Mouse (Mus musculus) thymus, postnatal 10 days (tissue): Measurements from ENCODE around the gene Duox1.
"Not testable (repeated sequence)": the region's sequence is repeated elsewhere in the genome, so short reads cannot be mapped to it uniquely, and the experiment has no call there.

Experiments
- DNase-seq, 2 experiments: peaks; one replicate each; pipeline ENCODE4 v3.0.0; 2021; ENCODE audit warnings: low spot score in 2 of 2

The Duox1 gene

GRCm38 (mm10) chr2:122311561-122311960 lies 3.9 kb upstream of the Duox1 start:
- no peak for DNase-seq

GRCm38 (mm10) chr2:122312722-122313417 lies 2.6 kb upstream of the Duox1 start:
- DNase-seq, result peak; percentile 41 to 80

GRCm38 (mm10) chr2:122313536-122313935 lies 1.9 kb upstream of the Duox1 start, which contains the start of gene Duoxa1:
Gene Duoxa1, minus strand, starts transcription at chr2:122313730.
- DNase-seq, result no peak

DNA sequence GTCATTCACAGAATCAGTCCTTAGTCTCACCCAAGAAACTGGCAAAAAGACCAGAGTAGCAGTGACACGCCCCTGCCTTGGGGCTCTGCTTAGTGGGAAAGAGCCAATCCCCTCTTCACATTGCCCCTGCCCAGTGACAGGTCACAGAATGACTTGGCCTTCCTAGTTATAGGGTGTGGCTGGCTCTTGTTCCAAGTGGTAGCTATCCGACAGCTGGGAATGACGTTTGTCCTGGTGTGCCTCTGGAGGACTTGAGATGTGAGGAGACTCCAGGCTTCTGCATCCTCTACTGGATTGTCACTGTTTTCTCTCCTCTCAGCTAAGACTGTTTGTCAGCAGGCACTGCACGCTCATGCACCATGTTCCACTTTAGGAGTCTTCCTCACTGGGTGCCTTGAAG lies 1.9 kb downstream of the Duox1 start:
- no peak for DNase-seq

DNA sequence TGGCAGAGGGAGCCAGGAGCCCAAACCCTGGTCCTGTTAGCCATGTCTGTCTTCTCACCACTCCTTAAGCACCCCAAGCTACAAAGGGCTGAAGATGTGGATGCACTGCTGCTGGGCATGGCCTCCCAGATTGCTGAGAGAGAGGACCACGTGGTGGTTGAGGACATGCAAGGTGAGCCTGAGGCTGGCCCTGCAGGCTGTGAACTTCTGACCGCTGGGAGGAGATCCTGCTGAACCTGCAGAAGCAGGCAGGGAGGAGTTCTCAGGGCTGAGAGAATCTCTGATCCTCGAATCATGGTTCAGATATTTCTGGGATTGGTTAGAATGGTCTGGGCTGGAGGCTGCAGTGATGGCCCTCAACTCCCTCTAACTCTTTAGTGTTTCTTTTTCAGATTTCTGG lies 8.5 kb downstream of the Duox1 start:
- no peak for DNase-seq

GRCm38 (mm10) chr2:122324586-122324985 lies 9.1 kb downstream of the Duox1 start:
- DNase-seq, result no peak

GRCm38 (mm10) chr2:122325361-122325760 lies 9.9 kb downstream of the Duox1 start:
- DNase-seq, result no peak

DNA sequence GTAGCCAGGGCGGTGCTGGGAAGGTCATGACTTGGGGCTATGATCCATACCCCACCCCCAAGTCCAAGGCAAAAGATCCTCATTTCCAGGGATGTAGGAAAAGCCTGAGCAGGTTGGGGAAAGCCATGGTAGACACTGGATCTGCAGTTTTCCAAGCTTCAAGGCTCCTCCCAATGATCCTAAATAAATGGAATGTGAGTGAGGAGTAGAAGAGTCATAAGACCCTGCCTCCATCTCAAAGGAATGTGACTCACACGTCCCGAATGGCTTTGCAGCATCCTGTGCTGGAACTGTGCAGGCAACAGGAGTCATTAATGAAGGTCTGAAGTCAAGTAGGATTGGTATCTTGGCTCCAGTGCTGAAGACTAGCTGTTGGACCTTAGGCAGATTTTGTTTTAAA lies 12.5 kb downstream of the Duox1 start:
- DNase-seq, result no peak

- DNase-seq, result not testable (repeated sequence)
Measured at GRCm38 (mm10) chr2:122330317-122330716, 14.8 kb downstream of the Duox1 start.

- DNase-seq, result no peak
Measured at GRCm38 (mm10) chr2:122332222-122332621, 16.8 kb downstream of the Duox1 start.

DNA sequence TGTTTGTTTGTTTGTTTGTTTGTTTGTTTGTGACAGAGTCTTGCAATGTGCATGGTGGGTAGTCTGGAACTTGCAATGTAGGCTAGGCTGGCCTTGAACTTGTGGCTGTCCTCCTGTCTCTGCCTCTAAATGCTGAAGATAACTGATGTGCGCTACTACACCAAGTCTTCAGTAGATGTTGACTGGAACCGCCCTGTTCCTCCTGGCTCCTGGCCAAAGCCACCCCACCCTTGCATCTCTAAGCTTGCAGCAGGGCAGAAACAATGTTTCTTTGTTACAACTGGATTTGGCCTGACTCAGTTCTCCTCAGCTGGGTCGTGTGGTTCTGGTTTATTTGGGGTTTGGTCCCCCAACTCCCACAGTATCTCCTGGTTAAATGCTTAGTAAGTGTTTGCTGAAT lies 18.7 kb downstream of the Duox1 start:
- no peak for DNase-seq

DNA sequence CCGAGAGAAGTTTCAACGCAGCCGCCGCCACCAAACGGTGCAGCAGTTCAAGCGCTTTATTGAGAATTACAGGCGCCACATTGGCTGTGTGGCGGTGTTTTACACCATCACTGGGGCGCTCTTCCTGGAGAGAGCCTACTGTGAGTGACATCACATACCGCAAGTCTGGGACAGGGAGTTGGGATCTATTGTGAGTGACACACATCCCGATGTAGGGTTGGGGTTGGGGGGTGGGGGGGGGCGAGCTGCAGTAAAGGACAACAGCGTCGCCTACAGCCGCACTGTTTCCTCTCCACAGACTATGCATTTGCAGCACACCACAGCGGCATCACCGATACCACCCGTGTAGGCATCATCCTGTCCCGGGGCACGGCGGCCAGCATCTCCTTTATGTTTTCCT lies 21.8 kb downstream of the Duox1 start:
- DNase-seq, result no peak

DNA sequence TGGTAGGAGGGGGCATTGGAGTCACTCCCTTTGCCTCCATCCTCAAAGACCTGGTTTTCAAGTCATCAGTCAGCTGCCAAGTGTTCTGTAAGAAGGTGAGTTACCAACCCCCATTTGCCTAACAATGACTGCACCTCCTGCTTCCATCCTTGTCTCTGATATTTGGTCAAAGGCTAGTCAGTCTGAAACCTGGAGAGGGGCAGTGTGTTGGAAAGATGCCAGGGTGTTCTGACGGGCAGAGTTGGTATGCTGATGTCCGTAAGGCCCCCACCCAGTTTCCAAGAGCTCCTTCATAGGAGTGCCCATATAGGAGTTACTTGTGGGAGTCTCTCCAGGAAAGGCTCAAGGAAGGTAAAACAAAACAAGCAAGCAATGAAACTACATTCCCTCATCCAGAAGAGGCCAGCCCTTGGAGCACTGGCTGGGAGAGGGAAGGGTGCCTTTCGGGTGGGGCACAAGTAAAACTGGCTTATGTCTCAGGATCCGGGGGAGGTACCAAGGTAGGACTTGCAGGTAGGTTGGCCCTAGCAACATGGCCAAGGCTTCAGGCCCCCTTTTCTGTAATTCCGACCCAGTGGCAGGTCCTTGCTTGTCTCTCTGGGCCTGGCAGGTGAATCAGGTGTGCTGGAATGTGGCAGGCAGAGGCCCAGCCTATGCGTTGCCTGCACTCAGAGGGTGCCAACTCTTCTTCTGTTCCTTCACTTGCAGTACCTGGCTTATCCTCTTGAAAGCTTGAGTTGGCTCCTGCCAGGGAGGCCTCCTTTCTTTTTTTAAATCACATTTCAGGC lies 29.8 kb downstream of the Duox1 start:
- no peak for DNase-seq

DNA sequence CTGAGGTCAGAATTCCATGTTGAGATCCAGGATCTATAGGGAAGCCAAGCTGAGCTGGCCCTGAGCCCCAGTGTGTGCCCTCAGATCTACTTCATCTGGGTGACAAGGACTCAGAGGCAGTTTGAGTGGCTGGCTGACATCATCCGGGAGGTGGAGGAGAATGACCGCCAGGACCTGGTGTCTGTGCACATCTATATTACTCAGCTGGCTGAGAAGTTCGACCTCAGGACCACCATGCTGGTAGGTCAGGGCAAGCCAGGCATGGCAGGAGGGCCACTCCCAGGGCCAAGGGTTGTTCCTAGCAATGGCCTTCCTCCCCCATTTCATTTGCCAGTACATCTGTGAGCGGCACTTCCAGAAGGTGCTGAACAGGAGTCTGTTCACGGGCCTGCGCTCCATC lies 30.7 kb downstream of the Duox1 start:
- DNase-seq, result not testable (repeated sequence)

- DNase-seq, result no peak
Measured at GRCm38 (mm10) chr2:122347257-122347656, 31.8 kb downstream of the Duox1 start.

- DNase-seq, result peak; percentile 80 to 93
Measured at GRCm38 (mm10) chr2:122348531-122349131, 33.2 kb downstream of the Duox1 start.

DNA sequence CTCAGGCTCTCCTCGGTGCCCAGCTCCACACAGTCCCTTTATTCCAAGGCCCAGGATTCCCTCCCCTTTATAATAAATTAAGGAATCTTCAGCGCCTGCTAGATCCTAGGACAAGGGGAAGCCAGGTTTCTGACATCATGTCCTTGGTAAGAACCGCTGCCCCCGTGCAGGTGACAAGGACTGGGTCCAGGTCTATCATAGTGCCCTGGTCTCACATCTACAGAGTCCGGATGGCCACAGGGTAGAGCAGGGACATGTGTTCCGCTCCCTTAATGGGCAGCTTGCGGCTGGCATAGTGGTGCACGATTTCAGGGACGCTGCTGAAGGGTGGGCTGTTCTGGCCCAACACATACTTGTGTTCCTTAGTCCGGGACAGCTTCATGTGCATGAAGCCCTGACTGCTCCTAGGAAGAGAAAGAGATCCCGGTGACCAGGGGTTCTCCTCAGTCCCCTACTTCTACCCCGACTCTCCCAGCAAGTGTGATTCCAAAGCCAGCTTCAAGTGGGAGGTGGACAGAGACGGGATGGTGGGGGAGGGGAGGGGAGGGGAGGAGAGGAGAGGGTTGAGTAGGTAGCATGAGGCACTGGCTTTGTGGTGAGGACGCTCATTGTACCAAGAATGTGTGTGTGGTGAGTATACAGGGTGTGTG lies 33.8 kb downstream of the Duox1 start:
- peak; percentile 15 to 22 for DNase-seq

GRCm38 (mm10) chr2:122351156-122351930 lies 35.9 kb downstream of the Duox1 start:
- no peak for DNase-seq

DNA sequence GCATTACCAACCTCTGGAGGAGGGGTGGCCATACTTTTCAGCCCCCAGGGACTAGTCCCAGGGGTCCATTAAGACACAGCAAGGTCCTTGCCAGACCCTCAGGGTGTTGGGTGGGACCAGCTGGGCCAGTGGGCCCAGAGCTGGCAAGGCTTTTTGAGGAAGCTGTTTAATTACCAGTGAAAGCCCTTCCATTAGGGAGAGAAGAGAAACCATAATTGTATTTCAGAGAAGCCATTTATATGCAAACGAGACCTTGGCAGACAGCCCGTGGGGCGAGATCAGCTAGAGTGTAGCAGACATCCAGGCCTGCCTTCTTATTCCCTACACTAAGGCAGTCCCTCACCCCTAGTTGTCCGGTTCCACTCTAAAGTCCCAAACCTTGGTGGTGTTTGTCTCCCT lies 36.5 kb downstream of the Duox1 start:
- DNase-seq, result no peak

- no peak for DNase-seq
Measured at GRCm38 (mm10) chr2:122352992-122353391, 37.5 kb downstream of the Duox1 start.

GRCm38 (mm10) chr2:122353765-122354164 lies 38.3 kb downstream of the Duox1 start:
- DNase-seq, result no peak
